Mouse (Mus musculus) 416B (cell line): ENCODE measurements around the gene Slc25a27.
A peak's percentile ranks its signal among the peaks of the same experiment; 100 is the strongest.

Experiments used
- DNase-seq: peaks from one replicate; pipeline ENCODE4 v3.0.0; 2011; ENCODE audit warnings: low read depth

Gene Slc25a27

GRCm38 (mm10) chr17:43666576-43667289, at the start of gene Slc25a27:
Gene Slc25a27 (minus strand): TSS chr17:43667214.
- no peak for DNase-seq

- DNase-seq = no peak
Observed at GRCm38 (mm10) chr17:43716601-43717000, 49.6 kb upstream of the Slc25a27 start.

- DNase-seq = no peak
Observed at GRCm38 (mm10) chr17:43714191-43714590, 47.2 kb upstream of the Slc25a27 start.

GRCm38 (mm10) chr17:43711557-43712352, 44.7 kb upstream of the Slc25a27 start:
- no peak for DNase-seq

- no peak for DNase-seq
Observed at GRCm38 (mm10) chr17:43707254-43707653, 40.2 kb upstream of the Slc25a27 start.

GRCm38 (mm10) chr17:43706749-43707148, 39.7 kb upstream of the Slc25a27 start:
- no peak for DNase-seq

- no peak for DNase-seq
Observed at GRCm38 (mm10) chr17:43704216-43704930, 37.4 kb upstream of the Slc25a27 start.

- DNase-seq = peak; percentile 41
Observed at GRCm38 (mm10) chr17:43701060-43701459, 34.0 kb upstream of the Slc25a27 start.

- peak; percentile 59 for DNase-seq
Observed at GRCm38 (mm10) chr17:43698997-43699649, 32.1 kb upstream of the Slc25a27 start.

- DNase-seq = no peak
Observed at GRCm38 (mm10) chr17:43689591-43689990, 22.6 kb upstream of the Slc25a27 start.

GRCm38 (mm10) chr17:43684638-43685037, 17.6 kb upstream of the Slc25a27 start:
- no peak for DNase-seq

GRCm38 (mm10) chr17:43684086-43684485, 17.1 kb upstream of the Slc25a27 start:
- DNase-seq = no peak

GRCm38 (mm10) chr17:43677317-43677716, 10.3 kb upstream of the Slc25a27 start:
- no peak for DNase-seq

- no peak for DNase-seq
Observed at GRCm38 (mm10) chr17:43676241-43676640, 9.2 kb upstream of the Slc25a27 start.

- DNase-seq = peak; percentile 57
Observed at GRCm38 (mm10) chr17:43675228-43675627, 8.2 kb upstream of the Slc25a27 start.

- DNase-seq = peak; percentile 4
Observed at GRCm38 (mm10) chr17:43671907-43672306, 4.9 kb upstream of the Slc25a27 start.

- DNase-seq = no peak
Observed at GRCm38 (mm10) chr17:43669145-43669695, 2.2 kb upstream of the Slc25a27 start.

- DNase-seq = no peak
Observed at GRCm38 (mm10) chr17:43667290-43667843, 353 bp upstream of the Slc25a27 start, which contains the start of gene Cyp39a1. Gene Cyp39a1 (plus strand): TSS chr17:43667425.

GRCm38 (mm10) chr17:43651314-43652046, 15.5 kb downstream of the Slc25a27 start:
- peak; percentile 5 for DNase-seq

- DNase-seq = peak; percentile 4
Observed at GRCm38 (mm10) chr17:43649641-43650436, 17.2 kb downstream of the Slc25a27 start.
